Mouse (Mus musculus) embryonic facial prominence, embryonic 13.5 days (tissue): ENCODE data around the gene Nsmf. TPM values are rescaled to one million over a fixed set of nuclear protein-coding genes. Genes with fewer than 3 reads are reported as not detected.

Experiments
- ATAC-seq: fragments of 200-750 bp; cut with Nextera tagmentation; 2 replicates; pipeline ENCODE4 v1.8.0; 2017; ENCODE audit warnings: low read depth; ENCODE audit not compliant: insufficient number of reproducible peaks, insufficient read depth, low FRiP score, low TSS enrichment
- H3K27ac ChIP-seq: fragments of 300-500 bp; sonication (generic); 2 replicates; pipeline ENCODE4 v1.5.1; 2015; ENCODE audit warnings: moderate library complexity, mild to moderate bottlenecking, inconsistent platforms
- H3K27me3 ChIP-seq: fragments of 300-500 bp; sonication (generic); 2 replicates; pipeline ENCODE4 v1.6.1; 2015; ENCODE audit warnings: mild to moderate bottlenecking, inconsistent platforms
- H3K36me3 ChIP-seq: fragments of 300-500 bp; sonication (generic); 2 replicates; pipeline ENCODE4 v1.6.1; 2015; ENCODE audit warnings: mild to moderate bottlenecking, inconsistent platforms
- H3K4me1 ChIP-seq: fragments of 300-500 bp; sonication (generic); 2 replicates; pipeline ENCODE4 v1.6.1; 2015; ENCODE audit warnings: inconsistent platforms
- H3K4me2 ChIP-seq: fragments of 300-500 bp; sonication (generic); 2 replicates; pipeline ENCODE4 v1.6.1; 2015; ENCODE audit warnings: moderate library complexity, mild to moderate bottlenecking, inconsistent platforms
- H3K4me3 ChIP-seq: fragments of 300-500 bp; sonication (generic); 2 replicates; pipeline ENCODE4 v1.5.1; 2015; ENCODE audit warnings: mild to moderate bottlenecking, inconsistent platforms
- H3K9ac ChIP-seq: fragments of 300-500 bp; sonication (generic); 2 replicates; pipeline ENCODE4 v1.6.1; 2015; ENCODE audit warnings: mild to moderate bottlenecking, inconsistent platforms
- H3K9me3 ChIP-seq: fragments of 300-500 bp; sonication (generic); 2 replicates; pipeline ENCODE4 v1.6.1; 2016; ENCODE audit warnings: inconsistent platforms
- WGBS: fragments of 180-500 bp; shearing (Covaris S2); methylation state at CpG from one replicate; pipeline ENCODE4 v1.1.7; 2015; ENCODE audit warnings: mixed read lengths; 5-methylcytosine and 5-hydroxymethylcytosine counted together
- polyA plus RNA-seq: library from polyadenylated mRNA; unstranded; fragments of >200 nt; fragmentation: Nextera tagmentation; extraction: Ambion mirVana; gene quantifications from 2 replicates; pipeline ENCODE4 v1.2.1, GENCODE M21; 2015

Gene Nsmf
- polyA plus RNA-seq, 1 experiment from 2014 or later: 82.5 TPM

- Histone ChIP-seq H3K4me2 (no peak overlapping the region), H3K9me3 (no peaks in the 10 kb centered on the region), H3K4me1 (no peaks in the 10 kb centered on the region), H3K36me3 (no peaks in the 10 kb centered on the region), H3K27ac (no peak overlapping the region), H3K4me3 (no peak overlapping the region), H3K27me3 (peaks cover 21% of the 10 kb centered on the region), H3K9ac (no peak overlapping the region)
- 82% methylated on average over 3 of the region's 3 CpGs for WGBS
- no peak for ATAC-seq
Observed at GRCm38 (mm10) chr2:25088636-25089035, 34.5 kb downstream of the Nsmf start.

- 41% methylated on average over 17 of the region's 17 CpGs for WGBS
- peak overlapping the region; percentile 23 for H3K4me3 ChIP-seq
- peaks cover 38% of the 10 kb centered on the region for H3K27me3 ChIP-seq
- ATAC-seq: no peak
- H3K4me1 ChIP-seq: no peaks in the 10 kb centered on the region; the same call in 1 of the 2 replicates
- no peaks in the 10 kb centered on the region for H3K36me3 ChIP-seq
- 0 out of 2 replicates have a peak overlapping the region, but pooled peaks have one; percentile 12 for H3K9ac ChIP-seq
- H3K9me3 ChIP-seq: no peaks in the 10 kb centered on the region
- H3K27ac ChIP-seq: no peak overlapping the region
- peak overlapping the region; percentile 50 for H3K4me2 ChIP-seq
Observed at GRCm38 (mm10) chr2:25094785-25095108, 40.6 kb downstream of the Nsmf start.

DNA sequence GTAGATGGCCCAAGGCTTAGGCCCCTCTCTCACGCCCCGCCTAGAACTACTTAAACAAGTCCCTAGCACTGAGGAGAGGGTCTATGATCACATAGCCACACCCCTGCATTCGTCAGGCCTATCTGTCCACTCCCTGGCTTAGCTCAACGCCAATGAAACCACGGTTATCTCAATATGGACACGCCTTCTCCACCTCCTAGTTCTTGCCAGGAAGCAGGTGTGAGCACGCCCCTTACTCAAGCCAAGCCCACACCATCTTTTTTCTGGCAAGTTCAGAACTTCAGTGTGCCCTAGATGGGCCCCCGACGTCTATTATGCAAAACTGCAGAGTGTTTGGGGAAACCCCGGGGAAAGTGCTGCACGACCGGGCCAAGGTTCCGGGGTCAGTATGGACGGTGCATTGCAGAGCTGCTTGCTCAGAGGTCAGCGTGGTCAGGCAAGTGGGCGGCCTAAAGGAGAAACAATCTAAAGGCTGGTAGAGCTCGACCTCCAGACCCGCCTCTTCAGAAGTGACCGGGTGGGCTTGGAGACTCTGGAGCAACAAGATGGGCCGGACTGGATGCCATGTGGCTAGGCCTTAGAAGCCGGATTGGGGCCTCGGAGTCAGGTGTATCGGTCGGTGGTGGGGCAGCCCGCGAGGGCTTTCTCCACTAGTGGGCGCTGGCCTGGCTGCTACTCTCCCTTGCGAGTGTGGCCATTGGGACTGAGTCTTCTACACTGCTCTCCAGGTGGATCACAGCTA is 41.1 kb downstream of the Nsmf start, which contains the start of gene Noxa1:
Gene Noxa1, minus strand, starts transcription at position 41 of the 742 bp plus-strand sequence.
- no peaks in the 10 kb centered on the region; the same call in 1 of the 2 replicates for H3K4me1 ChIP-seq
- H3K4me3 ChIP-seq: peak within 1 kb of the TSS; percentile 23
- H3K27me3 ChIP-seq: peaks cover 36% of the 10 kb centered on the region
- WGBS: 47% methylated on average over 28 of the region's 28 CpGs
- peak within 1 kb of the TSS; percentile 50 for H3K4me2 ChIP-seq
- peak; percentile 32; the same call in 1 of the 2 replicates for ATAC-seq
- no peaks in the 10 kb centered on the region for H3K36me3 ChIP-seq
- 0 out of 2 replicates have a peak within 1 kb of the TSS, but pooled peaks have one; percentile 12 for H3K9ac ChIP-seq
- H3K9me3 ChIP-seq: no peaks in the 10 kb centered on the region
- no peak within 1 kb of the TSS for H3K27ac ChIP-seq

DNA sequence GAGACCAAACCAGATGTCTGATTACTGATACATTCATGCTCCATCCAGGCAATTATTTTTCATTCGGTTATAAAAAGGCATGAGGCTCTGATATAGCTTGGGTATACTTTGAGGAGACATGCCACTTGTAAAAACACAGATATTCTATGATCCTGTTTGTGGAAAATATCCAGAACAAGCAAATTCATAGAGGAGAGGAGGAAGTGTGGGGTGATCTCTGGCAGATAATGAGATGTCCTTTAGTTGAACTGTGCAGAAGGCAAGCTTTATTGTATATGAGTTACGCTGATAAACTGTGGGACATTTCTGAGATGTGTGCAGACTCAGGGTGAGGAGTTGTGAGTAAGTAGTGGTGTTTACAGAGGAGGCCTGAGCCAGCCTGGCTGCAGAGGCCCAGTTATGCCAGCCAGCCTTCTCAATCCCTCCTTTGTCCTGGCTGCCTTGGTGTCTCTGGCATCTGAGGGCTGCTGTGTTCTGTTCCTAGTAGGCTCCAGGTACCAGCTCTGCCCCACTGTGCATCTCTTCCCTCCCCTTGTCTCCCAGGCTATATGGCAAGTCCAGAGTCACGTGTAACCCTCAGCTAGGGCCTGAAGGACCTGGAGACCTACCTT is 44.0 kb downstream of the Nsmf start:
- Histone ChIP-seq H3K4me1 (no peaks in the 10 kb centered on the region; the same call in 1 of the 2 replicates), H3K36me3 (no peaks in the 10 kb centered on the region), H3K4me3 (no peak overlapping the region), H3K9ac (peak overlapping the region; percentile 12; the same call in 1 of the 2 replicates), H3K27me3 (peaks cover 25% of the 10 kb centered on the region), H3K4me2 (no peak overlapping the region), H3K27ac (no peak overlapping the region), H3K9me3 (no peaks in the 10 kb centered on the region)
- ATAC-seq: no peak
- 59% methylated on average over 3 of the region's 3 CpGs for WGBS

DNA sequence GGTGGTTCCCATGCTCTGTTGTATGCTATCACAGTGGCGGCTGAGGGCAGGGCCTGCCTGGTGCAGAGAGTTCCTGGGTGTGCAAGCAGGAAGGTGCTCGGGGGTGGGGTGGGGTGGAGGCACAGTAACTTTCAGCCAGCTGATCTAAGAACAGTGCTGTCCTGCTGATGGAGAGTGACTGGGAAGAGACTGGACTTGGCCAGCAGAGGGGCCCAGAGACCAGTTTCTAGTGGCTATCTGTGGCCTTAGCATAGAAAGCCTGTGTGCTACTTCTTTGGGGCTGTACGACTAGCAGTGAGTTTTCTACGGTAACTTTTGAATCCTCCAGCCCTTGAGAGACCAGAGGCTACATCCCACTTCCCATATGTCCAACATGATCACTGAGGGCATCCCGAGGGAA is 44.8 kb downstream of the Nsmf start:
- ATAC-seq: no peak
- H3K4me2 ChIP-seq: no peak overlapping the region
- no peaks in the 10 kb centered on the region for H3K9me3 ChIP-seq
- no peaks in the 10 kb centered on the region for H3K36me3 ChIP-seq
- 57% methylated on average over 5 of the region's 5 CpGs for WGBS
- H3K27me3 ChIP-seq: peaks cover 18% of the 10 kb centered on the region
- no peaks in the 10 kb centered on the region; the same call in 1 of the 2 replicates for H3K4me1 ChIP-seq
- no peak overlapping the region for H3K4me3 ChIP-seq
- H3K9ac ChIP-seq: no peak overlapping the region
- no peak overlapping the region for H3K27ac ChIP-seq

DNA sequence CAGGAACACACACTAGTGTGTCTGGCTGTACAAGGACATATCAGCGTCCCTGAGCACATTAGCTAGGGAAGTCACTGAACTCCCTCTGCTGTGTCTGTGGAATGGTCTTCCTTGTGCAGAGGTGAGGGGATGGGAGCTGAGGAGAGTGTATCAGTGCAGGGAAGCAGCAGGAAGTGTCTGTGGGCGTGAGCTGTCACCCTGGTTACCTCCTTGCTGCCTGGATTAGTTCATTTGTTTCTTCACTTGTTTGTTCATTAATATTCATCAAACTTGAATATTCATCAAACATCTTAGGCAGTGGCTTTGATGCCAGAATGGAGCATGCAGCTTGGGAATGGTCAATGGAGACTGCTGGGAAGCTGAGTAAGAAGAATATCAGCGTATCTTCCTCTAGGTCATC is 45.5 kb downstream of the Nsmf start:
- no peak for ATAC-seq
- no peak overlapping the region for H3K4me3 ChIP-seq
- H3K4me2 ChIP-seq: no peak overlapping the region
- H3K27ac ChIP-seq: no peak overlapping the region
- 82% methylated on average over 3 of the region's 3 CpGs for WGBS
- no peaks in the 10 kb centered on the region for H3K9me3 ChIP-seq
- peaks cover 10% of the 10 kb centered on the region for H3K27me3 ChIP-seq
- H3K4me1 ChIP-seq: no peaks in the 10 kb centered on the region; the same call in 1 of the 2 replicates
- no peak overlapping the region for H3K9ac ChIP-seq
- H3K36me3 ChIP-seq: no peaks in the 10 kb centered on the region

GRCm38 (mm10) chr2:25104122-25104521 is 50.0 kb downstream of the Nsmf start:
- 82% methylated on average over 2 of the region's 2 CpGs for WGBS
- no peaks in the 10 kb centered on the region for H3K9me3 ChIP-seq
- no peak for ATAC-seq
- H3K27me3 ChIP-seq: no peaks in the 10 kb centered on the region
- H3K27ac ChIP-seq: no peak overlapping the region
- H3K4me3 ChIP-seq: no peak overlapping the region
- no peaks in the 10 kb centered on the region for H3K36me3 ChIP-seq
- H3K4me1 ChIP-seq: no peaks in the 10 kb centered on the region
- no peak overlapping the region for H3K9ac ChIP-seq
- H3K4me2 ChIP-seq: no peak overlapping the region

DNA sequence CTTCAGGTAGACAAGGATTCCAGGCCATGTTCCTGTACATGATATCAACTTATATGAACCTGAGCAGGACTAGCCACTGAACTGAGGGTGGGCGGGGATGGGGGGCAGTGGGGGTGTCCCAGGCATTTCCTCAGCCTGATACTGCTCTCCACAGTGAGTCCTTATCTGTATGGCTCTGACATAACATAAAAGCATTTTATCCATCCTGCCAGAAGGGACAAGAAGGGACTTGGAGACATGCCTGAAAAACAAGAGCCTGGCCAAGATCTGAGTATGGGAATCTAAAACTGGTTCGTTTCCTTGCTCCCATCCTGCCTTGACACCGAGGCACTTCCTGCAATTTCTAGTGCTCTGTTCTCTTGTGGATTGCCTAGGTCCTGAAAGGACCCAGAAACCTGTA is 51.9 kb downstream of the Nsmf start:
- WGBS: 76% methylated on average over 3 of the region's 3 CpGs
- H3K9me3 ChIP-seq: no peaks in the 10 kb centered on the region
- no peaks in the 10 kb centered on the region for H3K4me1 ChIP-seq
- no peak overlapping the region for H3K4me3 ChIP-seq
- no peak for ATAC-seq
- H3K36me3 ChIP-seq: no peaks in the 10 kb centered on the region
- no peak overlapping the region for H3K9ac ChIP-seq
- no peak overlapping the region for H3K4me2 ChIP-seq
- no peaks in the 10 kb centered on the region for H3K27me3 ChIP-seq
- no peak overlapping the region for H3K27ac ChIP-seq

DNA sequence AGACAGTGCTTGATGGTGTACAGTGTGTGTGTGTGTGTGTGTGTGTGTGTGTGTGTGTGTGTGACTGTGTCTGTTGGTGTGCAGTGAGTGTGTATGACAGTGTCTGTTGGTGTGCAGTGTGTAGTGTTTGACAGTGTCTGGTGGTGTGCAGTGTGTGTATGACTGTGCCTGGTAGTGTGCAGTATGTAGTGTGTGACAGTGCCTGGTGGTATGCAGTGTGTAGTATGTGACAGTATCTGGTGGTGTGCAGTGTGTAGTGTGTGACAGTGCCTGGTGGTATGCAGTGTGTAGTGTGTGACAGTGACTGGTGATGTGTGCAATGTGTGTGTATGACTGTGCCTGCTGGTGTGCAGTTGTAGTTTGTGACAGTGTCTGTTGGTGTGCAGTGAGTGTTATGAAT is 55.3 kb downstream of the Nsmf start:
- no peak overlapping the region for H3K4me3 ChIP-seq
- no peaks in the 10 kb centered on the region for H3K4me1 ChIP-seq
- H3K36me3 ChIP-seq: no peaks in the 10 kb centered on the region
- no peak overlapping the region for H3K4me2 ChIP-seq
- H3K9ac ChIP-seq: no peak overlapping the region
- H3K27ac ChIP-seq: no peak overlapping the region
- H3K9me3 ChIP-seq: no peaks in the 10 kb centered on the region
- no peaks in the 10 kb centered on the region for H3K27me3 ChIP-seq
- ATAC-seq: no peak

- Histone ChIP-seq H3K4me2 (no peak overlapping the region), H3K27me3 (no peaks in the 10 kb centered on the region), H3K4me1 (no peaks in the 10 kb centered on the region), H3K9me3 (no peaks in the 10 kb centered on the region), H3K4me3 (no peak overlapping the region), H3K36me3 (no peaks in the 10 kb centered on the region), H3K9ac (no peak overlapping the region), H3K27ac (peak overlapping the region; percentile 13; the same call in 1 of the 2 replicates)
- no peak for ATAC-seq
Observed at GRCm38 (mm10) chr2:25110505-25111183, 56.5 kb downstream of the Nsmf start.

GRCm38 (mm10) chr2:25111184-25111791 is 57.1 kb downstream of the Nsmf start:
- H3K9me3 ChIP-seq: no peaks in the 10 kb centered on the region
- ATAC-seq: no peak
- H3K9ac ChIP-seq: no peak overlapping the region
- 72% methylated on average over 9 of the region's 9 CpGs for WGBS
- H3K4me3 ChIP-seq: no peak overlapping the region
- no peaks in the 10 kb centered on the region for H3K27me3 ChIP-seq
- H3K4me1 ChIP-seq: no peaks in the 10 kb centered on the region
- no peak overlapping the region for H3K4me2 ChIP-seq
- H3K36me3 ChIP-seq: no peaks in the 10 kb centered on the region
- peak overlapping the region; percentile 48; the same call in 1 of the 2 replicates for H3K27ac ChIP-seq
